ENCODE assay signal across 8 mouse cellular contexts in genomic region chr2:167313501-167314326, GRCm38 (mm10). TPM values are rescaled to one million over a fixed set of nuclear protein-coding genes. Genes with fewer than 3 reads are reported as not detected.
A peak's percentile ranks its signal among the peaks of the same experiment; 100 is the strongest.
DNase-seq lines count a peak whose midpoint lies in the region; ATAC-seq lines count a peak whose summit lies in the region.

No protein-coding gene starts in this region.

- H3K27me3 ChIP-seq in heart, embryonic 10.5 days (ENCODE audit: insufficient read depth, poor library complexity, severe bottlenecking): no peaks in the 10 kb centered on the region
- H3K27me3 ChIP-seq in lung, embryonic 16.5 days (ENCODE audit: control insufficient read depth, insufficient read depth, low read depth, low read length): no peaks in the 10 kb centered on the region

- peak; percentile 82 for ATAC-seq in lung, embryonic 16.5 days (ENCODE audit: low read depth)

- H3K9ac ChIP-seq in lung, embryonic 16.5 days (ENCODE audit: low read length): no peak overlapping the region

- H3K4me3 ChIP-seq in heart, embryonic 10.5 days: no peak overlapping the region
- no peak overlapping the region for H3K4me3 ChIP-seq in lung, embryonic 16.5 days (ENCODE audit: low read length)

- H3K4me1 ChIP-seq in heart, embryonic 10.5 days: peaks cover 71% of the 10 kb centered on the region
- peaks cover 14% of the 10 kb centered on the region for H3K4me1 ChIP-seq in lung, embryonic 16.5 days (replicated peaks; ENCODE audit: control insufficient read depth, insufficient read depth, low read length)

- 64% methylated on average over 13 of the region's 13 CpGs for WGBS in heart, embryonic 10.5 days
- 46% methylated on average over 13 of the region's 13 CpGs for WGBS in lung, embryonic 16.5 days

- no peaks in the 10 kb centered on the region for H3K9me3 ChIP-seq in heart, embryonic 10.5 days
- no peaks in the 10 kb centered on the region for H3K9me3 ChIP-seq in lung, embryonic 16.5 days (ENCODE audit: control insufficient read depth, low read length)

- no peak overlapping the region for H3K4me2 ChIP-seq in lung, embryonic 16.5 days (ENCODE audit: low read depth, low read length)

- peak overlapping the region; percentile 73 for H3K27ac ChIP-seq in heart, embryonic 10.5 days
- H3K27ac ChIP-seq in lung, embryonic 16.5 days (ENCODE audit: low read length): peak overlapping the region; percentile 50

- DNase-seq in thymus, postnatal 0 days (ENCODE audit: low spot score): peak; percentile 24
- DNase-seq in thymus, postnatal 10 days (ENCODE audit: low spot score in 2 of 2): no peak
- peak; percentile 80 for DNase-seq in cerebellum, adult 9-11 months
- peak; percentile 83 for DNase-seq in heart, embryonic 10.5 days (ENCODE audit: low spot score)
- DNase-seq in kidney, adult 8-10 months: peak; percentile 88 to 89
- DNase-seq in retina, postnatal 7 days (ENCODE audit: low read depth, low spot score): peak; percentile 31
- DNase-seq in right cerebral cortex, postnatal 25 days: no peak

- H3K36me3 ChIP-seq in heart, embryonic 10.5 days: peaks cover 29% of the 10 kb centered on the region
- H3K36me3 ChIP-seq in lung, embryonic 16.5 days (ENCODE audit: control insufficient read depth, insufficient read depth, low read length): no peaks in the 10 kb centered on the region

RNA-seq across cellular contexts. Expression of gene B4galt5, which starts 35.3 kb away (rescaled TPM):
- 4.6 and 5.8 TPM in 2 replicates for polyA plus RNA-seq in thymus, postnatal 0 days (2015; fragmentation: Nextera tagmentation; extraction: Ambion mirVana)
- 11.4 and 13.6 TPM in 2 replicates for polyA plus RNA-seq in heart, embryonic 10.5 days (2016; fragmentation: Nextera tagmentation; extraction: Ambion mirVana)
- polyA plus RNA-seq in lung, embryonic 16.5 days (2015; fragmentation: Nextera tagmentation; extraction: Ambion mirVana): 7.3 and 8.3 TPM in 2 replicates

Comparison
In these comparisons a context has a peak if more than half of its experiments do, and no peak if none do; other contexts are left out.
1. DNase-seq: peak in thymus, postnatal 0 days (single experiment), cerebellum, adult 9-11 months (single experiment), heart, embryonic 10.5 days (single experiment), kidney, adult 8-10 months (2 of 2) and retina, postnatal 7 days (single experiment); none in thymus, postnatal 10 days (0 of 2) and right cerebral cortex, postnatal 25 days (single experiment).